Mouse (Mus musculus) lung, adult 2 months (tissue): ENCODE data around the gene Spint3.

Experiments used
- CTCF ChIP-seq: fragments of 200-500 bp; IDR thresholded peaks from 2 replicates; pipeline ENCODE4 v1.5.1; 2011; ENCODE audit warnings: mild to moderate bottlenecking, low read length, control low read depth; ENCODE audit not compliant: insufficient read depth
- POLR2A ChIP-seq: fragments of 200-500 bp; IDR thresholded peaks from 2 replicates; pipeline ENCODE4 v1.6.1; 2011; ENCODE audit warnings: low read depth, mild to moderate bottlenecking, control low read depth, low read length, borderline replicate concordance; ENCODE audit errors: extremely low read depth

- no peak for TF ChIP-seq POLR2A
- TF ChIP-seq CTCF = no peak
Measured at GRCm38 (mm10) chr2:164558426-164558825, 14.8 kb downstream of the Spint3 start.
